Mouse (Mus musculus) CH12F3 (cell line): ENCODE results near the gene Nkx2-4.

Source experiments
- in situ Hi-C: fragments of 300-500 bp; cut with MboI; formaldehyde crosslinking; loops from 2 replicates; pipeline ENCODE4 v1.14.3; 2020; ENCODE audit warnings: low sequenced_read_pairs

Nkx2-4 gene

DNA sequence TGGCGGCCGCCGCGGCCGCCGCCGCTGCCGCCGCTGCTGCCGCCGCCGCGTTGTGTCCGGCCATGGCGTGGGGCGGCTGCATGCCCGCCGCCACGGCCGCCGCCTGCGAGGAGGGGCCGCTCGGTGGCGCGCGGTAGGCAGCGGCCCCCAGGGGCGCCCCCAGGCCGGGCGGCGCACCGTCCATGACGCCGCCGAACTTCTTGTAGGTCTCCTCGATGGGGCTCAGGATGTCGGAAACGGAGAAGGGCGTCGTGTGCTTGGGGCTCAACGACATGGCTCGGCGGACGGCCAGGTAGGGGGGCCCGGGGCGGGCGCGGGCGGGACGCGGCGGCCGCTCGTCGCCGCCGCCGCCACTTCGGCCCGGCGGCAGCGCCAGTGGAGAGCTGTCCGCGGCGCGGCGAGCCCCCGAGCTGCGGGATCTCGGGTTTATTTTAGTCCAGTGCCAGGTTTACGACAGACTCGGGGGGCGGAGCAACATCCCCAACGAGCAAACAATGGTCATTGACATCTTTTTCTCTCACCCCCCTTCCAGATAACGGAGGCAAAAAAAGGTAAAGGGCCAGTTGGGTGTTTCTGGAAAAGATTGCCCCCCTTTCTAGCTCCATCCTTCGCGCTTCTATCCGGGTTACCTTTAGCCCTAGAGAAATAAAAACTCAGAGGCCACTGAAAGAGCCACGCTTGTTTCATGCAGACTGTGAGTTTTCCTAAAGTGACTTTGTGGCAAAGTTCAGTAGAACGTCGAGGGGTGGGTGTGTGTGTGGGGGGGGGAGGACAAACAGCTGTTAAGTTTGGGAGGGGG lies at the start of gene Nkx2-4:
Gene Nkx2-4, minus strand, starts transcription at position 374 of the 799 bp plus-strand sequence.
- in situ Hi-C loops: no loop called here

DNA sequence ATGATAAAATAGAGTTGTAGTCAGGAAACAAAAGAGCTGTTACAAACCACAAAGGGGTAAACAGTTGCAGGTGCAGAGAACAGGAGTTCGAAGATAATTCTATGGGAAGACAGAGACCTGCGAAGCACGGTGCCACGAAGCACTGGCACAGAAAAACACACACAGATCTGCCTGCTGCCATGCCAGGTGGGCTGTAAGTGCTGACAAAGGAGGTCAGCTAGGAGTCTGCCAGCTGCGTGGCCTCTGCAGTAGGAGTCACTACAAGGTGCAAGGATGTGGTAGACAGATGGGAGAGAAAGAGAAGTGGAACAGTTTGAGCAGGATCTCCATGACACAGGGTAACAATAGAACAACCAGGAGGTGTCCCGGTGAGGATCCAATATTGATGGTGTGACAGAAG lies 42.1 kb upstream of the Nkx2-4 start:
- in situ Hi-C loops: no loop called here

DNA sequence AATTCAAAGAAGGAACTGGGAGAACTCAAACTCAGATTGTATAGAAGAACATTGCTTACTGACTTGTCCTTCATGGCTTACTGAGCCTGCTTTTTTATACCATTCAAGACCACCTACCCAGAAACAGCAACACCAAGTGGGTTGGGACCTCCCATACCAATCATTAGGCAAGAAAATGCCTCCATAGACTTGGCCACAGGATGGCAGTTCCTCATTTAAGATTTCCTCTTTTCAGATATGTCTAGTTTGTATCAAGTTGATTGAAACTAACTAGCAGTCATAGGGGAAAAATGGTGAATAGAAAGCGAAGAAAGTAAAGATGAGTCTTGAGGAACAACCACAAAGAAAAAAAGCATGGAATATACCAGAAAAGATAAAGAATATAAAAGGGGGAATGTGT lies 34.5 kb upstream of the Nkx2-4 start:
- in situ Hi-C loops: no loop called here

DNA sequence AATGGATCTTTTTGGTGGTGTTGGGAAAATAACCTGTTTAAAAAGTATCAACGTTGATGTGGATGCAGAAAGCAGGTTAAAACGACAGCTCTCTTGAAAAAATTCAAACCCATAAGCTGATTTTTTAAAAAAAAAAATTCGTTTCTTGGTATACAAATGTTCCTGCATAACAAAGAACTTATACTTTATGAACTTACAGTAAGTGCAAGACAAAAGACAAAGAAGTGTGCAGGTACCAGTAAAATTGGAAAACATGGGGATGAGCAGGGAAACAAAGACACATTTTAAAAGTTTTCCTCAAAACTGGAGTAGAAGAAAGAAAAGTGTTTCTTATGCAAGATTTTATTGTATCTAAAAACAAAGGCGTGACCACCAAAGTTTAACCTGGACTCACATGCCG lies 1.2 kb upstream of the Nkx2-4 start:
- in situ Hi-C loops: no loop called here

DNA sequence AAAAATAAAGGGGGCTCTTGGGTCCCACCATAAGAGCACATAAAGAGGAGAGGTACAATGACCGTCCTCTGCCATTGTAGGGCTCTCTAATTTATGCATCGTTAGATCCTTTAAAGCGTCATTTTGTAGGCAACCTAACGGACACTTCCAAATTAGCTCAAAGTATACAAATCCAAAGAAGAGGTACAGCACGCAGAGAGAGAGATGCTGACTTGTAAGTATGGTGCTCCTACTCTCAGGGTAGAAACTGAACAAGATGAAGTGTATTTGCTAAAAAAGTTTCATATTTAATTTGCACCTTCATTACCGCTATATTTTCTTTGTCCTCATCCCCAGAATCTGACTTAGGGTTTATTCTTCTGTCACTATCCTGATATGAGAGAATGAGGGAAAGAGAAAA lies 692 bp upstream of the Nkx2-4 start:
- in situ Hi-C loops: no loop called here

DNA sequence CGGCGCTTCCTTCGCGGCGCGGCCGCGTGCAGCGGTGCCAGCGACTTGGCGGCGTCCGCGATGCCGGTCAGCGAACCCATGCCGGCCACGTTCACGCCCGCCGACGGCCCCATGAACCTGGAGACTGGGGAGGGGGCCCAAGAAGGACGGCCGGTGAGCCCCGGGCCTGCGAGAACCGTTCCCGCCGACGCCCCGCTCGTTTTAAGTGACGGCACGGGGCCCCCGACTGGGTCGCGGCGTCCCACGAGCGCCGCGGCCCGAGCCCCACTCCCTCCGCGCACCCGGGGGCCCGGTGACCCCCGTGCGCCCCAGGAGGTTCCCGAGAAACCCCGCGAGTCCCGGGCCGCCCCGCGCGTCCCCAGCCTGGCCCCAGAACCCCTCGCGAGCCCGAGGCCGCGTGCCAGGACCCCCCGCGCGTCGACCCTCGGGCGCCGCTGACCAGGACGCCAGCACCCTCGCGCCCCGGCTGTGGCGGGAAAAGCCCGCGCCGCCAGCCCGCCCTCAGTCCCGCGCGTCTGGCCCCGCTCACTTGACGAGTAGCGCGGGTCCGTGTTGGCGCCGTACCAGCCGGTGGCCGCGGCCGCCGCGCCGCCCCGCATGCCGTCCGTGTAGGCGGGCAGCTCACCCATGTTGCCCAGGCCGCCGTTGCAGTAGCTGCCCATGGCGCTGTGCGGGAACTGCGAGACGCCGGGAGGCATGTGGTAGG lies 726 bp downstream of the Nkx2-4 start:
- in situ Hi-C loops: no loop called here

DNA sequence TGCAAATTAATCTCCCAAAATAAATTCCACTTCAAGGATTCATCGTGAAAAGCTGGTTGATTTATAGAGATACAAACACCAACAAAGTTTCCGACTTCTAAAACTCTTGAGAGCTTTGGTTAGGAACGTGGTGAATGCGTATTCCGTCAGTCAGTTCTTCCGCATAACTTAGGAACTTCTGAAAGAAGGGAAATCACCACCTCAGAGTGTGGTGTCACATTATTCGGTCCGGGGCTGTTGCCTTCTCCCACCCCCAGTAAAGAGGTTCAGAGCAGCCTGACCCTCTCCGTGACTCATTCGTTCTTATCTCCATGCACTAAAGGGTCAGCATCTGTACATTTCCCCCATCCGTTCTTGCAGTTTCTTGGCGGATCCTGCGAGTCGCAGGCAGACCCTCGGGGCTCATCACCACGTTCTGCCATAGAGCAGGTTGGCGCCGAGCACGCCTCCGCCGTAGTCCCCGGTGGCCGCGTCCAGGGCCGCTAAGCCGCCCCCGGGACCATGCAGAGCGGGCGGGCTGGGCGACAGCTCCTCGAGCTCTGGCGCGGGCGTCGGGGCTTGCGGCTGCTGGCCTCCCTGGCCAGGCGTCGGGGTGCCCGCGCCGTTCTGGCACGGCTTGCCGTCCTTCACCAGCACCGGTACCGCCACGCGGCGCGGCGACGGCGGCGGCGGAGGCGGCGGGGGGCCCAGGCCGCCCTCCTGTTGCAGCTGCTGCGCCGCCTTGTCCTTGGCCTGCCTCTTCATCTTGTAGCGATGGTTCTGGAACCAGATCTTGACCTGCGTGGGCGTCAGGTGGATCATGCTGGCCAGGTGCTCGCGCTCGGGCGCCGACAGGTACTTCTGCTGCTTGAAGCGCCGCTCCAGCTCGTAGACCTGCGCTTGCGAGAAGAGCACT lies 1.5 kb downstream of the Nkx2-4 start:
- in situ Hi-C loops: no loop called here

DNA sequence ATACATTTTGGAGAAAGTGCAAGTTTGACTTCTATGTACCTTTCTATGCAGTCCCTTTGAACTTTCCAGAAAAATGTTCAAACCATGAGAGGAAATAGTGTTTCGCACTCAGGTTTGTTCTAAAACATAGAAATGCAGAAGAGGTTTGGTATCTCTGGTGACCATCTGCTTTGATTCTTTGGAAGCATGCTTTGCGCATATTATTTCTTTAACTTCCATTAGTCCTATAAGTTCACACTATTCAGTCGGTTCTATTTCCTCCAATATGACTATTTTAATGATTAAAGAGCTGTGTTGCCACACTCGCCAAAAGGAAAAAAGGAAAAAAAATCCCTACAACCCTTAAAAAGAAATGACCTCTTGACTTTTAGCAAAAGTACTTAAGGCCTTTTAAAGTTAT lies 2.9 kb downstream of the Nkx2-4 start:
- in situ Hi-C loops: no loop called here

DNA sequence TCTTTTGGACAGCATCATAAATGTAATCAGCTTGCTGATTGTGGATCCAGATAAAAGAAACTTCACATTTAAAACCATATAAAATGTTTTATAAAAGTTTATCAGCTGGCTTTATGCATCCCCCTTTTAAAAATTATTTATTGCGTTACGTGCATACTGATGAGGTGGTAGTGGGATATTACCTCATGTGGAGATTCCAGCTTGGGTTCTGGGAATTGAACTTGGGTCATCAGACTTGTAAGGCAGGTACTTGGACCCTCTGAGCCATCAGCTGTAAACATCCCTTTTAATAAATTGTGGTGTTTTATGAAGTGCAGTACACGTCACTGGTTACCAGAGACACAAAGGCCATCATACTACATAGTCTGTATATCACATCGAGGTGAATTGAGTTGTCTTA lies 10.8 kb downstream of the Nkx2-4 start:
- in situ Hi-C loops: no loop called here

DNA sequence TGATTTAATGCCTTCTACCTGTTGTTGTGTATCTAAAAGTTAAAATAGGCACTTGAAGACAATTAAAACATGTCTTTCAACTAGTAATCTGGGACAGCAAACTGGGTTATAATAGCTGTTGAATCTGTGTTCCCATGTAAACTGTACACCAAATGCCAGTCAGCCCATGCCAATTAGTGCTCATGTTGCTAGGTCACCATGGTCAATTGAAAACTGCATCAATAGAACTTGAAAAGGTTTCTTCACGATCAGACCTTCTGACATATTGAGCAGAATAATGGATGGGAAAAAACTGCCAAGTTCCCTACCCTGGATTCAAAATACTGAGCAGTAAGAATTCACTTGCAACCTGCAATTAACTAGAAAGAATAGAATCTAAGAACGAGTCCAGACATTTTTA lies 11.3 kb downstream of the Nkx2-4 start:
- in situ Hi-C loops: no loop called here

DNA sequence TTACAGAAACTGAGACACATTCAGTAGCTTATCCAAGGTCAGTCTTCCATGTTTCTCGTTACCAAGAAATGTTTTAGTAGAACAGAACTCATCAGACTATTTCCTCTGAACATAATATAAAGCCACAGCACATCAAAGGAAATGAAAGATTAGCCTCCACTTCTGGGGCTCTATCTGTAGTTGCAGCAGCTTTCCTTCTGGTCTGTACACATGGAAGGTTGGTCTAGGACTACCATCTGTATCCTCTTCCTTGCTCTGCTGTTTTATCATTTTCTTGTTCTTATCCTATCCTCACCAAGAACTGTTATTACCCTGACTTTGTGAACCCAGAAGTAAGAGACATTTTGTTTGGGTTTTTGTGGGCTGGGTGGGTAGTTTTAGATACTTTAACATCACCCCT lies 14.9 kb downstream of the Nkx2-4 start:
- in situ Hi-C loops: no loop called here

DNA sequence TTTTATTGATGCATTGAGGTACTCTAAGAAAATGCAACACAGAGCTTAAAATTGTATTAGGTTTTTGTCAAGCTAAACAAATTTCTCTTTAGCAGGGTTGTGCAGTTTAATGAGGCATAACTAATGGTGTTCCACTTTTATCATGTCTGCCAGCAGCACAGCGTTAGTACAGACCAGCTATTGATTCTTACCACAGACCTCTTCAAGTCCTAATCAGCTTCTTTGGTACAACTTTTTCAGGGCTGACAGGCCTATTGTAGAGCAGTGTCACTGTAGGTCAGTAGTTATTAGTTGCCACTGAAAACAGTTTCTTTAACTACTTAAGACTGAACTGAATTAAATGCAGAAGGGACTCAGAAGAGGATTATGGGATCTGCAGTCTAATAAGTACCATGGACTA lies 16.2 kb downstream of the Nkx2-4 start:
- in situ Hi-C loops: no loop called here

DNA sequence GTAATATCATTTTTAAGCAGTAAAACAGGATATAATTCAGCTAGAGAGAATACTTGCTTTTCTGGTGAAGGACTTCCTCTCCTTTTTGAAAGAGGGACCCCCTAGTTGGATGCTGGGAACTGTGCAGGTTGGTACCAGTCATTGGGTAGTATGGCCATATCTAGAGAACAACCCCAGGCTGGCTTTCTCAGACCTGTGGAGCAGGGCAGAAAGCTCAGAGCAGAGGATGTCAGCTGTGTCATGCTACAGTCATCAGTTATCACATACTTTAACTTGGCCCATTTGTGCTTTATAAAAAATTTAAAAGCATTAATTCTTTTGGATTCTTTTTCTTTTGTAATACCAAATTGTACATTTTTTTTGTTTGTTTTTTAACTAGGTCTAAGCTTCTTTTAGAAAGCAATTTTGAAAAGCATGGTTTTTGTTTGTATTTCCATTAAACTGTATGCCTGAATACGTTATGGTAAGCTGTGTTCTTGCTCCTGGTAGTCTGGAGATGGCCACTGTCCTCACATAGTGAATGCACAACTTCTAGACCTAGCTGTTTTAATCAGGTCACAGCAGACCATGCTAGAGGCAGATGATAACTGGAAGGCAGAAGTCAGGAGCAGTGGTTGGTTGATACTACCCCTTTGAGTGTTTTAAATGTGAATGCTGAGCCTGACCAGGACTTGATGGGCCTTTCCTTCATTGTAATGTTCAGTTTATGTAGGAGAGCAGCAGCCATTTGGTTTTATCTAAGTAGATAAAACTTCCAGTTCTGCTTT lies 17.6 kb downstream of the Nkx2-4 start:
- in situ Hi-C loops: no loop called here

DNA sequence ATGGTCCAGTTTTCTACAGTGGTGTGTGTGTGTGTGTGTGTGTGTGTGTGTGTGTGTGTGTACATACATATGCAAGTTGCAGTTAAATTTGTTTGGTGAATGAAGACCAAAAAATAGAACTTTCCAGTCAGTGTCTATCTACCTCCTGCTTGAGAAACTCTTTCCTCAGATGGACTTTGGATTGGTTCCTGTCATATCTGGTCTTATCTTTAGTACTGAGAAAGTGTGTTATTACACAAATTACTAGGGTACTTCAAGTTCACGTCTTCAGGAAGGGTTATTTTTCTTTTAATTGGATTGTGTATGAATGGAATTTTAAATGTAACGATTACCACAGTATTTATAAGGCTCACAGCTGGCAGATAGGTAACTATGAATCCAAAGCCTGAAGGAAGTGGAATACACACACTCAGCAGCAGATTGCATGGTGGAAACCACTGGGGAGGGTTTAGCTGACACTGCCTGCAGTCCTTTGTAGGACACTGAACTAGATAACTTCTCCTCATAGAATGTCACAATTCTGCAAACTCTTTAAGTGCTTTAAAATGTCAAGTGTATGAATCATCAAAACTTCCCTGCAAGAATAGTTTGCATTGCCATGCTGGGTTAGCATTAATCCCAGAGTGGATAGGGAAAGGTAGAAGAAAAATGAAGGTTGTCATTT lies 31.9 kb downstream of the Nkx2-4 start:
- in situ Hi-C loops: no loop called here

DNA sequence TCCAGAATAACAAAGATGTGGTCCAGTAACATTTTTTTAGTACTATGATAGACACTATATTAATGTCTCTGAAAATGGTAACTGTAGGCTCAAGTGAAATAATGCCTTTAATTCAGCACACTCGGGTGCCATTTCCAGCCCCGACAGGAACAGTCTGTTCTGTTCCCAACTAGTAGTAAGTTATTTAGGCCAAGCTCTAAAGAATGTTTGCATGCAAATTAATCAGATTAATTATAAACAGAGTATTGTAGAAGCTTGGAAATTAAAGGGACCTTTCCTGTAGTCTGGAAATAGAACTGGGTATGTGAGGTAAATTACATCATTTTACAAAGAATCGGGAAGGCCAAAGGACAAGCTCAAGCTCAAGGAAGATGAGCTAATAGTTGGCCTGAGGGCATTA lies 38.2 kb downstream of the Nkx2-4 start:
- in situ Hi-C loops: no loop called here

DNA sequence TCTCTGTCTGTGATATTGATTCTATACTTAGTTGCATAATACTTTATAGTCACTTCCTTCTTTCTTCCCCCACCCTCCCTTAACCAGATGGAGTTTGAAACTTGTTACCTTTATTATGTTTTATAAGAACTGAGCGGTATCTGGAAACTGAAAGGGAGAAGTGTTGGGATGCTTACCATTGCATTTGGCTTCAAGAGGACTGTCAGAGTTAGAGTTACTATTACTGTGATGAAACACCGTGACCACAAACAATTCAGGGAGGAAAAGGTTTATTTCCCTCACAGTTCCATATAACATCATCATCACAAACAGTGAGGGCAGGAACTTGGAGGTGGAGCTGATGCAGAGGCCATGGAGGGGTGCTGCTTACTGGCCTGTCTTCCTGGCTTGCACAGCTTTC lies 49.4 kb downstream of the Nkx2-4 start:
- in situ Hi-C loops: no loop called here
